Mouse (Mus musculus): ENCODE data around the gene Crtc3. TPM values are rescaled to one million over a fixed set of nuclear protein-coding genes. Genes with fewer than 3 reads are reported as not detected.

Gene Crtc3
- polyA plus RNA-seq, 1 experiment from 2014 or later: 16.8 TPM

- no peak overlapping the region for H3K4me2 ChIP-seq (replicated peaks)
- no peak for ATAC-seq (ENCODE audit: low FRiP score)
- H3K27me3 ChIP-seq (ENCODE audit: control insufficient read depth, insufficient read depth, low read length): no peaks in the 10 kb centered on the region
- no peak overlapping the region for H3K4me3 ChIP-seq (replicated peaks; ENCODE audit: low read length)
- 0 out of 2 replicates have a peak overlapping the region, but pooled peaks have one; percentile 32 for H3K27ac ChIP-seq
- no peaks in the 10 kb centered on the region for H3K4me1 ChIP-seq (replicated peaks; ENCODE audit: control insufficient read depth, insufficient read depth, low read length)
- no peak overlapping the region for H3K9ac ChIP-seq
- WGBS: 76% methylated on average over 10 of the region's 10 CpGs
- H3K9me3 ChIP-seq (ENCODE audit: control insufficient read depth, low read length): no peaks in the 10 kb centered on the region
- no peak for DNase-seq (ENCODE audit: low spot score)
- H3K36me3 ChIP-seq (replicated peaks; ENCODE audit: control insufficient read depth, insufficient read depth): no peaks in the 10 kb centered on the region
These were observed 22.3 kb downstream of the Crtc3 start for GRCm38 (mm10) chr7:80666198-80666915.

- H3K27me3 ChIP-seq (ENCODE audit: control insufficient read depth, insufficient read depth, low read length): no peaks in the 10 kb centered on the region
- peak; percentile 74 for ATAC-seq (ENCODE audit: low FRiP score)
- H3K9ac ChIP-seq: no peak overlapping the region
- H3K4me1 ChIP-seq (replicated peaks; ENCODE audit: control insufficient read depth, insufficient read depth, low read length): peaks cover 13% of the 10 kb centered on the region; the same call in 1 of the 2 replicates
- no peak overlapping the region for H3K4me3 ChIP-seq (replicated peaks; ENCODE audit: low read length)
- no peaks in the 10 kb centered on the region for H3K9me3 ChIP-seq (ENCODE audit: control insufficient read depth, low read length)
- WGBS: 87% methylated on average over 4 of the region's 4 CpGs
- no peak overlapping the region for H3K4me2 ChIP-seq (replicated peaks)
- peak overlapping the region; percentile 71 for H3K27ac ChIP-seq
- H3K36me3 ChIP-seq (replicated peaks; ENCODE audit: control insufficient read depth, insufficient read depth): no peaks in the 10 kb centered on the region
- no peak for DNase-seq (ENCODE audit: low spot score)
These were observed 27.6 kb downstream of the Crtc3 start for GRCm38 (mm10) chr7:80661082-80661481.

- Histone ChIP-seq H3K4me2 (replicated peaks) (no peak overlapping the region), H3K9ac (no peak overlapping the region), H3K27me3 (ENCODE audit: control insufficient read depth, insufficient read depth, low read length) (no peaks in the 10 kb centered on the region), H3K27ac (peak overlapping the region; percentile 71), H3K9me3 (ENCODE audit: control insufficient read depth, low read length) (no peaks in the 10 kb centered on the region), H3K36me3 (replicated peaks; ENCODE audit: control insufficient read depth, insufficient read depth) (no peaks in the 10 kb centered on the region), H3K4me1 (replicated peaks; ENCODE audit: control insufficient read depth, insufficient read depth, low read length) (peaks cover 18% of the 10 kb centered on the region; the same call in 1 of the 2 replicates), H3K4me3 (replicated peaks; ENCODE audit: low read length) (no peak overlapping the region)
- WGBS: 52% methylated on average over 4 of the region's 4 CpGs
- DNase-seq (ENCODE audit: low spot score) (peak; percentile 78), ATAC-seq (ENCODE audit: low FRiP score) (peak; percentile 87)
These were observed 28.1 kb downstream of the Crtc3 start for GRCm38 (mm10) chr7:80660619-80661018.

GRCm38 (mm10) chr7:80657896-80658295 lies 30.8 kb downstream of the Crtc3 start:
- Histone ChIP-seq H3K9me3 (ENCODE audit: control insufficient read depth, low read length) (no peaks in the 10 kb centered on the region), H3K4me2 (replicated peaks) (no peak overlapping the region), H3K27ac (peak overlapping the region; percentile 34), H3K4me3 (replicated peaks; ENCODE audit: low read length) (no peak overlapping the region), H3K9ac (no peak overlapping the region), H3K4me1 (replicated peaks; ENCODE audit: control insufficient read depth, insufficient read depth, low read length) (peaks cover 44% of the 10 kb centered on the region), H3K27me3 (ENCODE audit: control insufficient read depth, insufficient read depth, low read length) (no peaks in the 10 kb centered on the region), H3K36me3 (replicated peaks; ENCODE audit: control insufficient read depth, insufficient read depth) (no peaks in the 10 kb centered on the region)
- DNase-seq (ENCODE audit: low spot score): no peak
- ATAC-seq (ENCODE audit: low FRiP score): no peak
- 40% methylated on average over 8 of the region's 8 CpGs for WGBS

GRCm38 (mm10) chr7:80655350-80656013 lies 33.2 kb downstream of the Crtc3 start:
- Histone ChIP-seq H3K4me1 (replicated peaks; ENCODE audit: control insufficient read depth, insufficient read depth, low read length) (peaks cover 43% of the 10 kb centered on the region), H3K4me2 (replicated peaks) (no peak overlapping the region), H3K36me3 (replicated peaks; ENCODE audit: control insufficient read depth, insufficient read depth) (no peaks in the 10 kb centered on the region), H3K9me3 (ENCODE audit: control insufficient read depth, low read length) (no peaks in the 10 kb centered on the region), H3K27ac (peak overlapping the region; percentile 24), H3K9ac (peak overlapping the region; percentile 20; the same call in 1 of the 2 replicates), H3K27me3 (ENCODE audit: control insufficient read depth, insufficient read depth, low read length) (no peaks in the 10 kb centered on the region), H3K4me3 (replicated peaks; ENCODE audit: low read length) (no peak overlapping the region)
- no peak for DNase-seq (ENCODE audit: low spot score)
- WGBS: 69% methylated on average over 6 of the region's 6 CpGs
- ATAC-seq (ENCODE audit: low FRiP score): no peak

GRCm38 (mm10) chr7:80654926-80655325 lies 33.8 kb downstream of the Crtc3 start:
- Histone ChIP-seq H3K4me2 (replicated peaks) (no peak overlapping the region), H3K27ac (peak overlapping the region; percentile 24; the same call in 1 of the 2 replicates), H3K4me3 (replicated peaks; ENCODE audit: low read length) (no peak overlapping the region), H3K36me3 (replicated peaks; ENCODE audit: control insufficient read depth, insufficient read depth) (no peaks in the 10 kb centered on the region), H3K9me3 (ENCODE audit: control insufficient read depth, low read length) (no peaks in the 10 kb centered on the region), H3K27me3 (ENCODE audit: control insufficient read depth, insufficient read depth, low read length) (no peaks in the 10 kb centered on the region), H3K9ac (peak overlapping the region; percentile 20; the same call in 1 of the 2 replicates), H3K4me1 (replicated peaks; ENCODE audit: control insufficient read depth, insufficient read depth, low read length) (peaks cover 43% of the 10 kb centered on the region)
- ATAC-seq (ENCODE audit: low FRiP score) (no peak), DNase-seq (ENCODE audit: low spot score) (no peak)
- WGBS: 61% methylated on average over 5 of the region's 5 CpGs

- no peak for ATAC-seq (ENCODE audit: low FRiP score)
These were observed 34.3 kb downstream of the Crtc3 start for GRCm38 (mm10) chr7:80654393-80654792.

GRCm38 (mm10) chr7:80653971-80654370 lies 34.7 kb downstream of the Crtc3 start:
- peaks cover 43% of the 10 kb centered on the region for H3K4me1 ChIP-seq (replicated peaks; ENCODE audit: control insufficient read depth, insufficient read depth, low read length)

More at GRCm38 (mm10) chr7:80654393-80654792, 34.3 kb downstream of the Crtc3 start:
- 87% methylated on average over 7 of the region's 7 CpGs for WGBS
- Histone ChIP-seq H3K4me2 (replicated peaks) (no peak overlapping the region), H3K4me3 (replicated peaks; ENCODE audit: low read length) (no peak overlapping the region), H3K27me3 (ENCODE audit: control insufficient read depth, insufficient read depth, low read length) (no peaks in the 10 kb centered on the region), H3K27ac (0 out of 2 replicates have a peak overlapping the region, but pooled peaks have one; percentile 24), H3K4me1 (replicated peaks; ENCODE audit: control insufficient read depth, insufficient read depth, low read length) (peaks cover 43% of the 10 kb centered on the region), H3K9ac (no peak overlapping the region), H3K36me3 (replicated peaks; ENCODE audit: control insufficient read depth, insufficient read depth) (no peaks in the 10 kb centered on the region), H3K9me3 (ENCODE audit: control insufficient read depth, low read length) (no peaks in the 10 kb centered on the region)
- no peak for DNase-seq (ENCODE audit: low spot score)

GRCm38 (mm10) chr7:80653077-80653476 lies 35.6 kb downstream of the Crtc3 start:
- WGBS: 41% methylated on average over 10 of the region's 10 CpGs
- Histone ChIP-seq H3K4me2 (replicated peaks) (no peak overlapping the region), H3K27me3 (ENCODE audit: control insufficient read depth, insufficient read depth, low read length) (no peaks in the 10 kb centered on the region), H3K4me3 (replicated peaks; ENCODE audit: low read length) (no peak overlapping the region), H3K9me3 (ENCODE audit: control insufficient read depth, low read length) (no peaks in the 10 kb centered on the region), H3K9ac (peak overlapping the region; percentile 31; the same call in 1 of the 2 replicates), H3K36me3 (replicated peaks; ENCODE audit: control insufficient read depth, insufficient read depth) (no peaks in the 10 kb centered on the region), H3K4me1 (replicated peaks; ENCODE audit: control insufficient read depth, insufficient read depth, low read length) (peaks cover 45% of the 10 kb centered on the region), H3K27ac (peak overlapping the region; percentile 77)
- DNase-seq (ENCODE audit: low spot score): no peak
- ATAC-seq (ENCODE audit: low FRiP score): no peak

More at GRCm38 (mm10) chr7:80653971-80654370, 34.7 kb downstream of the Crtc3 start:
- H3K9ac ChIP-seq: no peak overlapping the region
- H3K4me2 ChIP-seq (replicated peaks): no peak overlapping the region
- no peaks in the 10 kb centered on the region for H3K36me3 ChIP-seq (replicated peaks; ENCODE audit: control insufficient read depth, insufficient read depth)
- no peak for DNase-seq (ENCODE audit: low spot score)
- H3K27ac ChIP-seq: peak overlapping the region; percentile 77; the same call in 1 of the 2 replicates
- H3K27me3 ChIP-seq (ENCODE audit: control insufficient read depth, insufficient read depth, low read length): no peaks in the 10 kb centered on the region
- 86% methylated on average over 7 of the region's 7 CpGs for WGBS
- no peaks in the 10 kb centered on the region for H3K9me3 ChIP-seq (ENCODE audit: control insufficient read depth, low read length)
- ATAC-seq (ENCODE audit: low FRiP score): no peak
- no peak overlapping the region for H3K4me3 ChIP-seq (replicated peaks; ENCODE audit: low read length)

Data from hindbrain, embryonic 14.5 days (tissue).